Mouse (Mus musculus): ENCODE measurements around the gene Pacs2. TPM values are rescaled to one million over a fixed set of nuclear protein-coding genes. Genes with fewer than 3 reads are reported as not detected.
A peak's percentile ranks its signal among the peaks of the same experiment; 100 is the strongest.

The Pacs2 gene
- polyA plus RNA-seq (2015; fragmentation: Nextera tagmentation; extraction: Ambion mirVana) = 7.3 and 9.8 TPM in 2 replicates

- peak; percentile 96 for ATAC-seq
- Histone ChIP-seq H3K4me3 (ENCODE audit: low read length) (peak within 1 kb of the TSS; percentile 88), H3K4me1 (ENCODE audit: control insufficient read depth, insufficient read depth, low read length) (peaks cover 43% of the 10 kb centered on the region), H3K9me3 (ENCODE audit: control insufficient read depth, low read length) (no peaks in the 10 kb centered on the region), H3K4me2 (ENCODE audit: low read depth, low read length) (peak within 1 kb of the TSS; percentile 86), H3K36me3 (ENCODE audit: control insufficient read depth, insufficient read depth, low read length) (no peaks in the 10 kb centered on the region), H3K27me3 (replicated peaks; ENCODE audit: control insufficient read depth, insufficient read depth, low read length) (no peaks in the 10 kb centered on the region), H3K9ac (ENCODE audit: low read depth, low read length) (peak within 1 kb of the TSS; percentile 89), H3K27ac (ENCODE audit: low read length) (peak within 1 kb of the TSS; percentile 94)
- WGBS = 3% methylated on average over 51 of the region's 85 CpGs
Observed at GRCm38 (mm10) chr12:113013604-113014558, at the start of gene Pacs2. TSS of gene Pacs2 (plus strand) at chr12:113014508.

- peaks cover 44% of the 10 kb centered on the region for H3K36me3 ChIP-seq (ENCODE audit: control insufficient read depth, insufficient read depth, low read length)
Observed at GRCm38 (mm10) chr12:112965783-112966182, 48.5 kb upstream of the Pacs2 start.

GRCm38 (mm10) chr12:112968943-112969342 is 45.4 kb upstream of the Pacs2 start:
- WGBS = 77% methylated on average over 8 of the region's 8 CpGs
- Histone ChIP-seq H3K4me1 (ENCODE audit: control insufficient read depth, insufficient read depth, low read length) (no peaks in the 10 kb centered on the region), H3K27ac (ENCODE audit: low read length) (no peak overlapping the region), H3K9ac (ENCODE audit: low read depth, low read length) (no peak overlapping the region), H3K4me3 (ENCODE audit: low read length) (no peak overlapping the region), H3K4me2 (ENCODE audit: low read depth, low read length) (no peak overlapping the region), H3K9me3 (ENCODE audit: control insufficient read depth, low read length) (no peaks in the 10 kb centered on the region), H3K36me3 (ENCODE audit: control insufficient read depth, insufficient read depth, low read length) (peaks cover 36% of the 10 kb centered on the region), H3K27me3 (replicated peaks; ENCODE audit: control insufficient read depth, insufficient read depth, low read length) (no peaks in the 10 kb centered on the region)
- ATAC-seq = no peak

More at GRCm38 (mm10) chr12:112965783-112966182, 48.5 kb upstream of the Pacs2 start:
- H3K9ac ChIP-seq (ENCODE audit: low read depth, low read length) = no peak overlapping the region
- no peak for ATAC-seq
- no peak overlapping the region for H3K4me3 ChIP-seq (ENCODE audit: low read length)
- H3K27ac ChIP-seq (ENCODE audit: low read length) = no peak overlapping the region
- H3K27me3 ChIP-seq (replicated peaks; ENCODE audit: control insufficient read depth, insufficient read depth, low read length) = no peaks in the 10 kb centered on the region
- no peaks in the 10 kb centered on the region for H3K4me1 ChIP-seq (ENCODE audit: control insufficient read depth, insufficient read depth, low read length)
- WGBS = 91% methylated on average over 13 of the region's 13 CpGs
- H3K9me3 ChIP-seq (ENCODE audit: control insufficient read depth, low read length) = no peaks in the 10 kb centered on the region
- H3K4me2 ChIP-seq (ENCODE audit: low read depth, low read length) = no peak overlapping the region

GRCm38 (mm10) chr12:112969616-112970015 is 44.7 kb upstream of the Pacs2 start:
- Histone ChIP-seq H3K27ac (ENCODE audit: low read length) (no peak overlapping the region), H3K4me3 (ENCODE audit: low read length) (no peak overlapping the region)
- 92% methylated on average over 6 of the region's 6 CpGs for WGBS

GRCm38 (mm10) chr12:112974736-112975135 is 39.6 kb upstream of the Pacs2 start:
- H3K4me2 ChIP-seq (ENCODE audit: low read depth, low read length) = no peak overlapping the region
- H3K27me3 ChIP-seq (replicated peaks; ENCODE audit: control insufficient read depth, insufficient read depth, low read length) = no peaks in the 10 kb centered on the region
- peaks cover 12% of the 10 kb centered on the region for H3K4me1 ChIP-seq (ENCODE audit: control insufficient read depth, insufficient read depth, low read length)
- H3K4me3 ChIP-seq (ENCODE audit: low read length) = no peak overlapping the region
- peaks cover 18% of the 10 kb centered on the region for H3K36me3 ChIP-seq (ENCODE audit: control insufficient read depth, insufficient read depth, low read length)
- H3K9me3 ChIP-seq (ENCODE audit: control insufficient read depth, low read length) = no peaks in the 10 kb centered on the region
- 87% methylated on average over 9 of the region's 9 CpGs for WGBS
- no peak overlapping the region for H3K27ac ChIP-seq (ENCODE audit: low read length)
- no peak for ATAC-seq
- H3K9ac ChIP-seq (ENCODE audit: low read depth, low read length) = no peak overlapping the region

More at GRCm38 (mm10) chr12:112969616-112970015, 44.7 kb upstream of the Pacs2 start:
- peaks cover 29% of the 10 kb centered on the region for H3K36me3 ChIP-seq (ENCODE audit: control insufficient read depth, insufficient read depth, low read length)
- no peaks in the 10 kb centered on the region for H3K9me3 ChIP-seq (ENCODE audit: control insufficient read depth, low read length)
- H3K4me2 ChIP-seq (ENCODE audit: low read depth, low read length) = no peak overlapping the region
- no peaks in the 10 kb centered on the region for H3K4me1 ChIP-seq (ENCODE audit: control insufficient read depth, insufficient read depth, low read length)
- H3K27me3 ChIP-seq (replicated peaks; ENCODE audit: control insufficient read depth, insufficient read depth, low read length) = no peaks in the 10 kb centered on the region
- no peak for ATAC-seq
- H3K9ac ChIP-seq (ENCODE audit: low read depth, low read length) = no peak overlapping the region

GRCm38 (mm10) chr12:112976371-112977073 is 37.8 kb upstream of the Pacs2 start, which contains the start of gene Btbd6:
TSS of gene Btbd6 (plus strand) at chr12:112976482.
- peaks cover 12% of the 10 kb centered on the region; the same call in 1 of the 2 replicates for H3K36me3 ChIP-seq (ENCODE audit: control insufficient read depth, insufficient read depth, low read length)
- peaks cover 12% of the 10 kb centered on the region for H3K4me1 ChIP-seq (ENCODE audit: control insufficient read depth, insufficient read depth, low read length)
- WGBS = under 1% methylated on average over 79 of the region's 80 CpGs

GRCm38 (mm10) chr12:112977156-112977555 is 37.2 kb upstream of the Pacs2 start:
- peaks cover 12% of the 10 kb centered on the region for H3K4me1 ChIP-seq (ENCODE audit: control insufficient read depth, insufficient read depth, low read length)
- peak overlapping the region; percentile 87 for H3K27ac ChIP-seq (ENCODE audit: low read length)
- peaks cover 8% of the 10 kb centered on the region; the same call in 1 of the 2 replicates for H3K36me3 ChIP-seq (ENCODE audit: control insufficient read depth, insufficient read depth, low read length)
- H3K27me3 ChIP-seq (replicated peaks; ENCODE audit: control insufficient read depth, insufficient read depth, low read length) = no peaks in the 10 kb centered on the region
- ATAC-seq = peak; percentile 4; the same call in 1 of the 2 replicates
- H3K9me3 ChIP-seq (ENCODE audit: control insufficient read depth, low read length) = no peaks in the 10 kb centered on the region
- peak overlapping the region; percentile 85 for H3K9ac ChIP-seq (ENCODE audit: low read depth, low read length)
- WGBS = 40% methylated on average over 12 of the region's 12 CpGs
- H3K4me3 ChIP-seq (ENCODE audit: low read length) = peak overlapping the region; percentile 73
- peak overlapping the region; percentile 86 for H3K4me2 ChIP-seq (ENCODE audit: low read depth, low read length)

More at GRCm38 (mm10) chr12:112976371-112977073, 37.8 kb upstream of the Pacs2 start, which contains the start of gene Btbd6:
- H3K27me3 ChIP-seq (replicated peaks; ENCODE audit: control insufficient read depth, insufficient read depth, low read length) = no peaks in the 10 kb centered on the region
- ATAC-seq = peak; percentile 98
- H3K9me3 ChIP-seq (ENCODE audit: control insufficient read depth, low read length) = no peaks in the 10 kb centered on the region
- peak within 1 kb of the TSS; percentile 86 for H3K4me2 ChIP-seq (ENCODE audit: low read depth, low read length)
- peak within 1 kb of the TSS; percentile 87 for H3K27ac ChIP-seq (ENCODE audit: low read length)
- H3K9ac ChIP-seq (ENCODE audit: low read depth, low read length) = peak within 1 kb of the TSS; percentile 85
- H3K4me3 ChIP-seq (ENCODE audit: low read length) = peak within 1 kb of the TSS; percentile 73

- WGBS = 80% methylated on average over 2 of the region's 2 CpGs
- Histone ChIP-seq H3K27ac (ENCODE audit: low read length) (no peak overlapping the region), H3K27me3 (replicated peaks; ENCODE audit: control insufficient read depth, insufficient read depth, low read length) (no peaks in the 10 kb centered on the region), H3K9me3 (ENCODE audit: control insufficient read depth, low read length) (no peaks in the 10 kb centered on the region), H3K36me3 (ENCODE audit: control insufficient read depth, insufficient read depth, low read length) (peaks cover 9% of the 10 kb centered on the region; the same call in 1 of the 2 replicates), H3K9ac (ENCODE audit: low read depth, low read length) (no peak overlapping the region), H3K4me3 (ENCODE audit: low read length) (no peak overlapping the region), H3K4me1 (ENCODE audit: control insufficient read depth, insufficient read depth, low read length) (peaks cover 5% of the 10 kb centered on the region), H3K4me2 (ENCODE audit: low read depth, low read length) (no peak overlapping the region)
- ATAC-seq = no peak
Observed at GRCm38 (mm10) chr12:112982031-112982430, 32.3 kb upstream of the Pacs2 start.

- WGBS = 92% methylated on average over 6 of the region's 6 CpGs
Observed at GRCm38 (mm10) chr12:112985346-112985745, 29.0 kb upstream of the Pacs2 start.

More at GRCm38 (mm10) chr12:112985346-112985745, 29.0 kb upstream of the Pacs2 start:
- no peak for ATAC-seq
- H3K9ac ChIP-seq (ENCODE audit: low read depth, low read length) = no peak overlapping the region
- no peak overlapping the region for H3K4me2 ChIP-seq (ENCODE audit: low read depth, low read length)
- H3K27ac ChIP-seq (ENCODE audit: low read length) = no peak overlapping the region
- no peaks in the 10 kb centered on the region for H3K9me3 ChIP-seq (ENCODE audit: control insufficient read depth, low read length)
- H3K4me3 ChIP-seq (ENCODE audit: low read length) = no peak overlapping the region
- H3K36me3 ChIP-seq (ENCODE audit: control insufficient read depth, insufficient read depth, low read length) = peaks cover 6% of the 10 kb centered on the region; the same call in 1 of the 2 replicates
- no peaks in the 10 kb centered on the region for H3K4me1 ChIP-seq (ENCODE audit: control insufficient read depth, insufficient read depth, low read length)
- H3K27me3 ChIP-seq (replicated peaks; ENCODE audit: control insufficient read depth, insufficient read depth, low read length) = no peaks in the 10 kb centered on the region

Data from intestine, embryonic 16.5 days (tissue).